Mouse (Mus musculus): ENCODE data around the gene Gstm2.

DNA sequence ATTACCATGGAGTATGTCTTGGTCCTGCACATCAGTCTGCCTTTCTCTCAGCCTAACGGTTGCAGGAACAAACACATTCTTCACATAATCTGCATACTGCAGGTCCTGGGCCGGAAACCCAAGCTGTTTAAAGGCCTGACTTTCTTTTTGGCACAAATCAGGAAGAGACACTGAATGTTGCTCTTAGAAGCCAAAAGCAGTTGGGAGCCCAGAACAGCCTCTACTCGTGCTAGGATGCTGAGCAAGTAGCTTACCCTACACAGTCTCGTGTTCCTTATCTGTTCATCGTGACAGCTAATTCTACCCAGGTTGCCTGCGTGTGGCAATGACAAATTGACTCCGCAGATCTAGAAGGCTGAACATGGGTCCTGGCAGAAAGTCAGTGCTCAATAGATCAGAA lies 45.7 kb downstream of the Gstm2 start:
- TF ChIP-seq TCF12 (IDR thresholded peaks at IDR 0.05; ENCODE audit: low read depth, low read length), result no peak
- TF ChIP-seq CTCF (conservative IDR thresholded peaks at IDR 0.05 in 1 of 2, IDR thresholded peaks at IDR 0.05 in 1 of 2; ENCODE audit: low read depth in 2 of 2, low read length in 2 of 2), result no peak
- TF ChIP-seq NELFE (IDR thresholded peaks at IDR 0.05; ENCODE audit: low read depth, low read length), result no peak
- no peak for TF ChIP-seq ZMIZ1 (IDR thresholded peaks at IDR 0.05; ENCODE audit: low read depth, low read length)
- TF ChIP-seq MXI1 (IDR thresholded peaks at IDR 0.05; ENCODE audit: low read depth, low read length), result no peak
- no peak for TF ChIP-seq POLR2A (IDR thresholded peaks at IDR 0.05; ENCODE audit: low read depth, low read length)
